Mouse (Mus musculus): ENCODE data around the gene Thsd4. TPM values are rescaled to one million over a fixed set of nuclear protein-coding genes. Genes with fewer than 3 reads are reported as not detected.
A peak's percentile ranks its signal among the peaks of the same experiment; 100 is the strongest.
"Not testable (repeated sequence)": the region's sequence is repeated elsewhere in the genome, so short reads cannot be mapped to it uniquely, and the experiment has no call there.

Gene Thsd4
- polyA plus RNA-seq, 1 experiment from 2014 or later: 21.1 TPM

GRCm38 (mm10) chr9:60184083-60184482 lies 337.8 kb downstream of the Thsd4 start:
- no peak overlapping the region for H3K9ac ChIP-seq
- H3K9me3 ChIP-seq: no peaks in the 10 kb centered on the region
- no peak overlapping the region for H3K4me3 ChIP-seq (replicated peaks)
- WGBS: 63% methylated on average over 3 of the region's 3 CpGs
- no peak overlapping the region for H3K4me2 ChIP-seq
- ATAC-seq (ENCODE audit: insufficient read depth, low FRiP score, low read depth): no peak
- no peaks in the 10 kb centered on the region for H3K27me3 ChIP-seq (replicated peaks)
- peaks cover 13% of the 10 kb centered on the region for H3K4me1 ChIP-seq
- no peaks in the 10 kb centered on the region for H3K36me3 ChIP-seq
- H3K27ac ChIP-seq: no peak overlapping the region

GRCm38 (mm10) chr9:60182371-60182770 lies 339.5 kb downstream of the Thsd4 start:
- peaks cover 13% of the 10 kb centered on the region for H3K4me1 ChIP-seq
- no peaks in the 10 kb centered on the region for H3K9me3 ChIP-seq
- H3K27ac ChIP-seq: no peak overlapping the region
- no peaks in the 10 kb centered on the region for H3K27me3 ChIP-seq (replicated peaks)
- WGBS: 87% methylated on average over 6 of the region's 6 CpGs
- ATAC-seq (ENCODE audit: insufficient read depth, low FRiP score, low read depth): no peak
- no peak overlapping the region for H3K4me2 ChIP-seq
- no peak overlapping the region for H3K9ac ChIP-seq
- H3K4me3 ChIP-seq (replicated peaks): no peak overlapping the region
- no peaks in the 10 kb centered on the region for H3K36me3 ChIP-seq

GRCm38 (mm10) chr9:60180936-60181335 lies 340.9 kb downstream of the Thsd4 start:
- Histone ChIP-seq H3K4me2 (no peak overlapping the region), H3K4me1 (peaks cover 13% of the 10 kb centered on the region), H3K27me3 (replicated peaks) (no peaks in the 10 kb centered on the region), H3K9ac (no peak overlapping the region), H3K36me3 (no peaks in the 10 kb centered on the region), H3K9me3 (no peaks in the 10 kb centered on the region), H3K27ac (no peak overlapping the region; the same call in 1 of the 2 replicates), H3K4me3 (replicated peaks) (no peak overlapping the region)
- no peak for ATAC-seq (ENCODE audit: insufficient read depth, low FRiP score, low read depth)
- WGBS: 91% methylated on average over 3 of the region's 3 CpGs

- no peak overlapping the region for H3K9ac ChIP-seq
- peaks cover 13% of the 10 kb centered on the region for H3K4me1 ChIP-seq
- peak; percentile 66; the same call in 1 of the 2 replicates for ATAC-seq (ENCODE audit: insufficient read depth, low FRiP score, low read depth)
- no peak overlapping the region for H3K4me3 ChIP-seq (replicated peaks)
- no peaks in the 10 kb centered on the region for H3K36me3 ChIP-seq
- H3K4me2 ChIP-seq: no peak overlapping the region
- no peaks in the 10 kb centered on the region for H3K27me3 ChIP-seq (replicated peaks)
- H3K27ac ChIP-seq: peak overlapping the region; percentile 53
- no peaks in the 10 kb centered on the region for H3K9me3 ChIP-seq
- WGBS: 37% methylated on average over 6 of the region's 6 CpGs
Measured at GRCm38 (mm10) chr9:60180114-60180513, 341.7 kb downstream of the Thsd4 start.

DNA sequence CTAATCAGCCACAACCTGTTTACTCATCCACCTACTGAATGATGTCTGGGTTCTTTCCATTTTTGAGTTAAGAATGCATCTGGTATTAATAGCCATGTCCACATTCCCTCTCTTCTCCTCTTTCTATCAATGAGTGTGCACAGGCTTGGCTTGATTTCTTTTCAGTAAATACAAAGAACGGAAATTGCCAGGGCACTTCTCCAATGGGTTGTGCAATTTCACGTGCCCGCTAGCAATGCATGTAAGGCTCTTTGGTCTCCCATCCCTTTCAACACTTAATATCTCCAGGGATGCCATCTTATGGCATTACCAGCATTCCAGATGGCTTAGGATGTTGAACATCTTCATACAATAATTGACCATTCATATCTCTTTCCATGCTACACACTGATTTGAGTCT lies 345.5 kb downstream of the Thsd4 start:
- H3K4me1 ChIP-seq: peaks cover 13% of the 10 kb centered on the region
- ATAC-seq (ENCODE audit: insufficient read depth, low FRiP score, low read depth): no peak
- H3K27ac ChIP-seq: no peak overlapping the region
- H3K4me2 ChIP-seq: no peak overlapping the region
- no peaks in the 10 kb centered on the region for H3K27me3 ChIP-seq (replicated peaks)
- H3K4me3 ChIP-seq (replicated peaks): no peak overlapping the region
- H3K36me3 ChIP-seq: no peaks in the 10 kb centered on the region
- 91% methylated on average over 3 of the region's 3 CpGs for WGBS
- no peak overlapping the region for H3K9ac ChIP-seq
- H3K9me3 ChIP-seq: no peaks in the 10 kb centered on the region

DNA sequence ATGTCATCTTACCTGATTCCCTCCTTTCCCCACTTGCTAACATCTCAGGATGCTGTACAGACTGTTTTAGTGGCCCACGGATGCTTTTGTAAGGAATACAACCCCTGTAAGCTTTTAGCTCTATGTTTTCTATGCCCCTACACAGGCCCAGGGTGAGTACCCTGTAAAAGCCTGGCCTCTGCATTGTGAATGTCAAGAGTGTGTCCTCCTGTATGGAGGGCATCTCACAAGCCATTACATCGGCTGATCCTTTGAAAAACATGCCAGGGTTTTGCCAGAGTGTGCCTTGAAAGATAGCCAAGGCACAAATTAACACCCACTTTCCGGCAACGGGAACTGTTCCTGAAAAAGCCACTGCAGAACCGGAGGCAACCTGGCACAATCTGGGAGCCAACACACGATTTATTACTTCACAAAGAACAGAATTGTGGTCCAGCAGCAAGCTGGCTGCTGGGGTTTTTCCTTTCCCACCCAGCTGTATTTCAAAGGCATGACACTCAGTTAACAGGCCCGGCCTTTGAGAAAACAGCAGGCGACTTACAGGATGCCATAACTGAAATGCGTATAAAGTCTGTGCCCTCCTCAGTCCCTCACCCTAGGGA lies 349.3 kb downstream of the Thsd4 start:
- H3K4me1 ChIP-seq; H3K4me2 ChIP-seq; H3K9ac ChIP-seq; ATAC-seq (ENCODE audit: insufficient read depth, low FRiP score, low read depth); H3K9me3 ChIP-seq; H3K4me3 ChIP-seq (replicated peaks); H3K36me3 ChIP-seq; H3K27me3 ChIP-seq (replicated peaks); H3K27ac ChIP-seq: not testable (repeated sequence)
- 57% methylated on average over 9 of the region's 9 CpGs for whole genome bisulfite sequencing

GRCm38 (mm10) chr9:60166990-60167389 lies 354.9 kb downstream of the Thsd4 start:
- no peaks in the 10 kb centered on the region for H3K36me3 ChIP-seq

DNA sequence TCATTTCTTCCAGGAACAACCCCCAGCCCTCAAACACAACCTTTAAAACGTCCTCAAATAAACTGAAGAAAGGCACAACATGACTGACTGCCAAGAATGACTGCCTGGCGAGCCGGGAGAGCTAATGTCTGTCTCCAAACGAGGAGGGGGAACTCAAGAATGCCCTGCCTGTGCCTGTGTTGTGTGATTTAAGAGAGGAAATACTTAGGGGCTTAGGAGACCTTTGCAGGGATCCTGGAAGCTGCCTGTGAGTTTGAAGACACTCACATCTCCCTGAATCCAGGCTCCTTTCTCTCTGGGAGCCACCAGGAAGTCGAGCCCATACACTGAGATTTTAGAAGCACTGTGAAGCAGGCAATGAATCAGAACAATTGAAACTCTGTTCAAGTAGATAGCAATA lies 361.0 kb downstream of the Thsd4 start:
- Histone ChIP-seq H3K27ac (no peak overlapping the region), H3K4me1 (no peaks in the 10 kb centered on the region), H3K4me2 (no peak overlapping the region), H3K27me3 (replicated peaks) (no peaks in the 10 kb centered on the region), H3K9me3 (no peaks in the 10 kb centered on the region), H3K4me3 (replicated peaks) (no peak overlapping the region), H3K9ac (no peak overlapping the region), H3K36me3 (no peaks in the 10 kb centered on the region)
- WGBS: 19% methylated on average over 5 of the region's 5 CpGs
- no peak for ATAC-seq (ENCODE audit: insufficient read depth, low FRiP score, low read depth)

More at GRCm38 (mm10) chr9:60166990-60167389, 354.9 kb downstream of the Thsd4 start:
- Histone ChIP-seq H3K9me3 (no peaks in the 10 kb centered on the region), H3K9ac (no peak overlapping the region), H3K4me3 (replicated peaks) (no peak overlapping the region), H3K27me3 (replicated peaks) (no peaks in the 10 kb centered on the region), H3K4me1 (no peaks in the 10 kb centered on the region), H3K27ac (no peak overlapping the region), H3K4me2 (no peak overlapping the region)
- no peak for ATAC-seq (ENCODE audit: insufficient read depth, low FRiP score, low read depth)
- WGBS: 76% methylated on average over 4 of the region's 4 CpGs

DNA sequence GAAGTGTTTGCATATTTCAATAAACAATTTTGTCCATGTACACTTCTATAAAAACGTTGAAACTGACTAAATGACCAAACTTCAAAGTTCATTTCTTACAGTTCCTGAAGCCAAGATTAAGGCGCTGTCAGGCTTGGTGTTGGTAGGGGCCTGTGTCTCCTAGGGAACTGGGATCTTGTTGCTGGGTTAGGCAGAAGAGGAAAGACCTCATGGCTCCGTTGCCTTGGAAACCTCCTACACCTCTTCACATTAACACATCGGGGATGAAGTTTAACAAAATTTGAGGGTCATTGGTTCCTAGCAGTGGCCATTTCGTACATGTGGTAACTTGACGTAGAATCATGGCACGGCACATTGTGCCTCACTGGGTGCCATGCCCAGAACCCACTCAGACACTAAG lies 361.7 kb downstream of the Thsd4 start:
- H3K4me1 ChIP-seq: no peaks in the 10 kb centered on the region
- ATAC-seq (ENCODE audit: insufficient read depth, low FRiP score, low read depth): no peak
- WGBS: 75% methylated on average over 7 of the region's 7 CpGs
- H3K4me2 ChIP-seq: no peak overlapping the region
- H3K9me3 ChIP-seq: no peaks in the 10 kb centered on the region
- no peak overlapping the region for H3K9ac ChIP-seq
- H3K27me3 ChIP-seq (replicated peaks): no peaks in the 10 kb centered on the region
- no peaks in the 10 kb centered on the region for H3K36me3 ChIP-seq
- H3K4me3 ChIP-seq (replicated peaks): no peak overlapping the region
- H3K27ac ChIP-seq: no peak overlapping the region

- Histone ChIP-seq H3K4me2 (no peak overlapping the region), H3K4me1 (no peaks in the 10 kb centered on the region), H3K9ac (no peak overlapping the region), H3K27me3 (replicated peaks) (no peaks in the 10 kb centered on the region), H3K4me3 (replicated peaks) (no peak overlapping the region), H3K9me3 (no peaks in the 10 kb centered on the region), H3K27ac (no peak overlapping the region), H3K36me3 (no peaks in the 10 kb centered on the region)
- ATAC-seq (ENCODE audit: insufficient read depth, low FRiP score, low read depth): no peak
- WGBS: 94% methylated on average over 1 of the region's 1 CpGs
Measured at GRCm38 (mm10) chr9:60152990-60153389, 368.9 kb downstream of the Thsd4 start.

DNA sequence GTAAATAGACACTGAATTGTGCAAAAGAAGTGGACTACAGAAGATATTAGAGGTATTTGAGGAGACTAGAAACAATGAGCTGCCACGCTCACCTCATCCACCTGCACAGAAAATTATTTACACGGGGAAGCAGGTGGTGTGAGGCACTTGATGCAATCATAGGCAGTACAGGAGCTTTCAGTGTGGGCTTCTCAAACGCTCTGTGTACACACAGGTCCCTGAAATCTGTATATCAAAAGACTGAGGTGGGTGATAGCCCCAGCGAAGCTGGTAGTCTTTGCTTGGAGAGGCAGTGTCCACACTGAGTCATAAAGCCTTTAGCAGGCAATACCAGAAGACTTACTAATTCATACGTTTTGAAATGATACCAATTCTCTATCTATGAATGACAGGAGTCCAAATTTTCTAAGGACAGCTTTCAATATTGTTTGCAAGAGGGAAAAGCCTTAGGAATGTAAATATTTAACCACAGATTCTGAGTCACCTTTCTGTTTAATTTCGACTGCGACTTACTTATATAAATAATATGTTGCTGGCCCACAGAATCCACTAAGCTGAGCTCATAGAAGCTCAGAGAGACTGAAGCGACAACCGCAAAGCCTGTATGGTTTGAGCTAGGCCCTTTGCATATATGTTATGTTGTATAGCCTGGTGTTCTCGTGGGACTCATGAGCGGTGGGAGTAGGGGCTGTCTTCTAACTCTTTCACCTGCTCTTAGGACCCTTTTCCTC lies 369.8 kb downstream of the Thsd4 start:
- Histone ChIP-seq H3K4me2 (no peak overlapping the region), H3K36me3 (no peaks in the 10 kb centered on the region), H3K4me1 (no peaks in the 10 kb centered on the region), H3K4me3 (replicated peaks) (no peak overlapping the region), H3K27me3 (replicated peaks) (no peaks in the 10 kb centered on the region), H3K9me3 (no peaks in the 10 kb centered on the region), H3K27ac (peak overlapping the region; percentile 31), H3K9ac (no peak overlapping the region)
- WGBS: 51% methylated on average over 11 of the region's 11 CpGs
- ATAC-seq (ENCODE audit: insufficient read depth, low FRiP score, low read depth): peak; percentile 79; the same call in 1 of the 2 replicates

DNA sequence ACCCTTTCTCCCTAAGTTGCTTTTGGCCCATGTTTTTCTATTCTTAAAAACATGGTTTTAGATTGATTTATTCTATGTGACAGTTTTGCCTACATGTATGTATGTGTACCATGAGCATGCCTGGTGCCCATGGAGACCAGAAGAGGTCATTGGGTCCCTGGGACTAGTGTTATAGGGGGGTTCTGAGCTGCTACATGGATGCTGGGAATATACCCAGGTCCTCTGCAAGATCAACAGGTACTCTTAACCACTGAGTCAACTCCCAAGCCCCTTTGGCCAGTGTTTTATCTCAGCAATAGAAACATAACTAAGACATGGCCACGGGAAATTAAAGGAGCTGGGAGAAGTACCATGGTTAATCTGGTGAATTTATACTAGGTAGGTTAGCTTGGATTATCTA lies 371.3 kb downstream of the Thsd4 start:
- no peak overlapping the region for H3K27ac ChIP-seq
- no peak for ATAC-seq (ENCODE audit: insufficient read depth, low FRiP score, low read depth)
- no peaks in the 10 kb centered on the region for H3K36me3 ChIP-seq
- WGBS: 93% methylated on average over 1 of the region's 1 CpGs
- H3K27me3 ChIP-seq (replicated peaks): no peaks in the 10 kb centered on the region
- no peak overlapping the region for H3K9ac ChIP-seq
- H3K4me1 ChIP-seq: no peaks in the 10 kb centered on the region
- H3K9me3 ChIP-seq: no peaks in the 10 kb centered on the region
- no peak overlapping the region for H3K4me2 ChIP-seq
- no peak overlapping the region for H3K4me3 ChIP-seq (replicated peaks)

Measured in stomach, embryonic 15.5 days (tissue).